Mouse (Mus musculus) C2C12 (cell line): Measurements from ENCODE around the gene Nadk.

Source experiments
- CTCF ChIP-seq: IDR thresholded peaks from one replicate; pipeline ENCODE4 v1.5.1; 2011; ENCODE audit not compliant: control insufficient read depth, insufficient read depth, insufficient read length
- USF1 ChIP-seq: IDR thresholded peaks from one replicate; pipeline ENCODE4 v1.6.1; 2011; ENCODE audit warnings: low read depth, mild to moderate bottlenecking, control low read depth, moderate library complexity

GRCm38 (mm10) chr4:155577132-155577531 lies 15.0 kb downstream of the Nadk start:
- no peak for TF ChIP-seq USF1
- TF ChIP-seq CTCF = no peak
